Mouse (Mus musculus) erythroblast, embryonic 14.5 days (primary cell): Measurements from ENCODE around the gene Fam219a. TPM values are rescaled to one million over a fixed set of nuclear protein-coding genes. Genes with fewer than 3 reads are reported as not detected.

ENCODE experiments used
- H3K27me3 ChIP-seq: 2 replicates; pipeline ENCODE4 v1.6.1; 2012; ENCODE audit warnings: inconsistent platforms; ENCODE audit not compliant: control insufficient read depth
- H3K36me3 ChIP-seq: 2 replicates; pipeline ENCODE4 v1.6.1; 2012; ENCODE audit warnings: mild to moderate bottlenecking, inconsistent platforms; ENCODE audit not compliant: control insufficient read depth
- H3K4me1 ChIP-seq: 2 replicates; pipeline ENCODE4 v1.6.1; 2012; ENCODE audit warnings: inconsistent platforms; ENCODE audit not compliant: control insufficient read depth
- H3K4me3 ChIP-seq: replicated peaks from 2 replicates; pipeline ENCODE3; 2012; ENCODE audit warnings: moderate library complexity, mild to moderate bottlenecking, inconsistent platforms
- H3K9me3 ChIP-seq: 2 replicates; pipeline ENCODE4 v1.6.1; 2012; ENCODE audit warnings: low read length, inconsistent platforms, mixed read lengths; ENCODE audit not compliant: control insufficient read depth
- GATA1 ChIP-seq: IDR thresholded peaks from 2 replicates; pipeline ENCODE4 v1.6.1; 2012; ENCODE audit warnings: low read length, inconsistent platforms, mixed read lengths
- TAL1 ChIP-seq: IDR thresholded peaks from 3 replicates; pipeline ENCODE4 v1.6.1; 2012; ENCODE audit warnings: low read length, inconsistent platforms, mixed read lengths
- polyA plus RNA-seq: library from polyadenylated mRNA; stranded (reverse); fragments of >175 nt; gene quantifications from 2 replicates; pipeline ENCODE4 v1.2.3, GENCODE M21; 2012

Gene Fam219a
- polyA plus RNA-seq, 1 experiment = 0.14 TPM

GRCm38 (mm10) chr4:41527076-41527475, 42.3 kb downstream of the Fam219a start:
- Histone ChIP-seq H3K4me1 (no peaks in the 10 kb centered on the region), H3K36me3 (no peaks in the 10 kb centered on the region), H3K4me3 (no peak overlapping the region), H3K27me3 (no peaks in the 10 kb centered on the region; the same call in 1 of the 2 replicates), H3K9me3 (no peaks in the 10 kb centered on the region)
- TF ChIP-seq TAL1 (no peak), GATA1 (no peak)

GRCm38 (mm10) chr4:41526553-41526952, 42.8 kb downstream of the Fam219a start:
- H3K36me3 ChIP-seq = no peaks in the 10 kb centered on the region
- H3K9me3 ChIP-seq = no peaks in the 10 kb centered on the region
- no peak for TF ChIP-seq GATA1
- H3K4me3 ChIP-seq = no peak overlapping the region
- H3K4me1 ChIP-seq = no peaks in the 10 kb centered on the region
- H3K27me3 ChIP-seq = no peaks in the 10 kb centered on the region; the same call in 1 of the 2 replicates

- H3K4me3 ChIP-seq = no peak overlapping the region
- TF ChIP-seq GATA1 (no peak), TAL1 (no peak)
- H3K27me3 ChIP-seq = peaks cover 2% of the 10 kb centered on the region
- H3K36me3 ChIP-seq = no peaks in the 10 kb centered on the region
- H3K4me1 ChIP-seq = no peaks in the 10 kb centered on the region
- no peaks in the 10 kb centered on the region for H3K9me3 ChIP-seq
These were observed 44.5 kb downstream of the Fam219a start for GRCm38 (mm10) chr4:41524829-41525228.

- TF ChIP-seq GATA1 (no peak), TAL1 (no peak)
- no peaks in the 10 kb centered on the region for H3K4me1 ChIP-seq
- no peaks in the 10 kb centered on the region for H3K36me3 ChIP-seq
- H3K9me3 ChIP-seq = no peaks in the 10 kb centered on the region
- H3K4me3 ChIP-seq = no peak overlapping the region
- H3K27me3 ChIP-seq = peaks cover 2% of the 10 kb centered on the region
These were observed 45.5 kb downstream of the Fam219a start for GRCm38 (mm10) chr4:41523839-41524238.

- Histone ChIP-seq H3K4me1 (no peaks in the 10 kb centered on the region), H3K9me3 (no peaks in the 10 kb centered on the region), H3K27me3 (peaks cover 2% of the 10 kb centered on the region), H3K4me3 (no peak overlapping the region), H3K36me3 (no peaks in the 10 kb centered on the region)
- no peak for TF ChIP-seq TAL1
- TF ChIP-seq GATA1 = no peak
These were observed 46.5 kb downstream of the Fam219a start for GRCm38 (mm10) chr4:41522788-41523187.

GRCm38 (mm10) chr4:41522136-41522535, 47.2 kb downstream of the Fam219a start:
- Histone ChIP-seq H3K36me3 (no peaks in the 10 kb centered on the region), H3K9me3 (no peaks in the 10 kb centered on the region), H3K27me3 (peaks cover 2% of the 10 kb centered on the region), H3K4me3 (no peak overlapping the region), H3K4me1 (no peaks in the 10 kb centered on the region)
- TF ChIP-seq GATA1 = no peak
- no peak for TF ChIP-seq TAL1

GRCm38 (mm10) chr4:41520641-41521040, 48.7 kb downstream of the Fam219a start:
- Histone ChIP-seq H3K27me3 (peaks cover 2% of the 10 kb centered on the region), H3K4me3 (no peak overlapping the region), H3K9me3 (no peaks in the 10 kb centered on the region), H3K36me3 (no peaks in the 10 kb centered on the region), H3K4me1 (no peaks in the 10 kb centered on the region)
- TF ChIP-seq GATA1 (no peak), TAL1 (no peak)

- H3K4me3 ChIP-seq = no peak overlapping the region
- H3K9me3 ChIP-seq = no peaks in the 10 kb centered on the region
- H3K4me1 ChIP-seq = no peaks in the 10 kb centered on the region
- no peaks in the 10 kb centered on the region for H3K36me3 ChIP-seq
- TF ChIP-seq TAL1 (no peak), GATA1 (no peak)
- peaks cover 2% of the 10 kb centered on the region; the same call in 1 of the 2 replicates for H3K27me3 ChIP-seq
These were observed 50.1 kb downstream of the Fam219a start for GRCm38 (mm10) chr4:41519195-41519594.

- Histone ChIP-seq H3K4me1 (no peaks in the 10 kb centered on the region), H3K9me3 (no peaks in the 10 kb centered on the region), H3K27me3 (peaks cover 4% of the 10 kb centered on the region; the same call in 1 of the 2 replicates), H3K36me3 (no peaks in the 10 kb centered on the region), H3K4me3 (no peak overlapping the region)
- no peak for TF ChIP-seq GATA1
- no peak for TF ChIP-seq TAL1
These were observed 51.0 kb downstream of the Fam219a start for GRCm38 (mm10) chr4:41518349-41518748.

- no peak for TF ChIP-seq GATA1
- TF ChIP-seq TAL1 = no peak
- H3K4me3 ChIP-seq = no peak within 1 kb of the TSS
- H3K4me1 ChIP-seq = no peaks in the 10 kb centered on the region
- H3K9me3 ChIP-seq = no peaks in the 10 kb centered on the region
- H3K36me3 ChIP-seq = no peaks in the 10 kb centered on the region
- peaks cover 4% of the 10 kb centered on the region for H3K27me3 ChIP-seq
These were observed 52.1 kb downstream of the Fam219a start, which contains the start of gene 1110017D15Rik for GRCm38 (mm10) chr4:41517233-41517632. TSS of gene 1110017D15Rik (minus strand) at chr4:41517333.
